Mouse (Mus musculus): Measurements from ENCODE around the gene Mapk1ip1l.

- TF ChIP-seq POLR2A (IDR thresholded peaks at IDR 0.05; ENCODE audit: extremely low read depth, insufficient read depth, low read length) (no peak), CTCF (IDR thresholded peaks at IDR 0.05; ENCODE audit: extremely low read depth, insufficient read depth, low read length) (no peak)
Measured at GRCm38 (mm10) chr14:47265829-47266228, 32.2 kb upstream of the Mapk1ip1l start.

All from cortical plate, adult 2 months (tissue).